Mouse (Mus musculus): ENCODE measurements around the gene Cfap44. TPM values are rescaled to one million over a fixed set of nuclear protein-coding genes. Genes with fewer than 3 reads are reported as not detected.

Gene Cfap44
- not detected in 2 replicates for total RNA-seq (2023)

DNA sequence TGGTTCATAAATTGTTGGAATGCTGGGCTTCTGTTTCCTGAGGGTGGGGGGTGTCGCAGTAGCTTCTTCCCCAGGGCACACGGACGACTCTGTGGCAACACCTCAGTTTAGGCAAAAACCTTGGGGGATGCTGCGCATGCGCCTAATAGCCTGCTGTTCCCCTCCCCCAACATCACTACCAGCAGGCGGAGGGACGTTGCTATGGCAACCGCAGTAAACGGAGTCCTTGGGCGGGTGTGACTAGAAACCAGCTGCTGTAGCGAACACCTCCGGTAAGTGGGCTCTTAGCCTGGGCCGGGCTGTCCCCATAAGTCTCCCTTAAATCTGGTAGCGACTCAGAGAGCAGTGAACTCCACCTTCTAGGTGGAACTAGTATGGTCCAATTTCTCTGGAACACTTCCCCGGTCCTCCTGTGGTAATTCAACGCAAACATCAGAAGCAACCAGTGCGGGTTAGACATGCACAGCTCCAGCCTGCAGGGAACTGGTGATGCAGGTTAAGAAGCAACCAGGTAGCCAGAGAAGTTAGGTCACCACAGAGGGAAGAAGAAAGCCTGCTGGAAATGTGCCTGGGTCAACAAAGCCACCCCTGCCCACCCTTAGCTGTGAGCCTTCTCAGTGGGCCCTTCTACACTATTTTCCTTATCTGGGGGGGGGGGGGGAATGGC lies at the start of gene Cfap44:
TSS of gene Cfap44 (plus strand) at position 220 of the 667 bp plus-strand sequence.

DNA sequence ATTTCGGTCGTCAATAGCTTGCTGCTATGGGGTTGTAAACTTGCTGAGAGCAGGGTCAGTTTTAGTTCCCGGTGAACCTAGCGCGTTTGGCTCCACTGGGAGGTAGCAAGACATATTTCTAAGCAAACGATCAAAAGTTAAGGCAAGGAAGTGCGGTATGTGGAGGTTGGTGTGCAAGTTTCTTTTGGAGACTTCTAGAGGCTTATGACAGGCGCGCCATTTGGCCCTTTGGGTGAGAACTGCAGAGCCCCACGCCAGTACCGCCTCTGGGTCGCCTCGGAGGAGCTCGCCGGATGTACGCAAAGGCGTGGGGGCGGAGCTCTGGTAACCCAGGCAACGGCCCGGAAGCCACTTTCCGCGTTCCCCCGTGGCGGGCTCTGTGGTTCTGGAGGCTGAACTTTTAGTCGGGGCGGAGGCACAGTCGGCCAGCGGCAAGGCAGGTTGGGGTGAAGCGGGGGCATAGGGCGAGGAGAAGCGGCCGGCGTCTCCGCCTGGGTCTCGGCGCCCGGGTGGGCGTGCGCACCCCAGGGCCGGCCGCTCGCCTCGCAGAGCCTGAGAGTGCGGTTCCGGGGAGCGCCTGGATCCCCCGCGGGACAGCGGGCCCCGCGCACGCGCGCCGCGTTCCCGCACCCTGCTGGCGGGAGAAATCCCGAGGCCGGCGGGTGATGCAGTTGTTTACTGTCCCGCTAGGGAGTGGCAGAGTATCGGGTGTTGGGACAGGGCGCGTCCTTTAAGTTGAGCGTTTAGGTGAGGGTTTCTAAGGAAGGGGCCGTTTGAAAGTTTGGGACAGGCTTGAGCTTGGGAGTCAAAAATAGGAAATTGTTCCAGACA lies 47.3 kb upstream of the Cfap44 start, which contains the start of gene Spice1:
TSS of gene Spice1 (plus strand) at position 51 of the 831 bp plus-strand sequence.

Other genes starting within 250 kb of the Cfap44 start
- 19.2 and 23.1 TPM in 2 replicates for gene Usf3, start 221.6 kb upstream of the Cfap44 start, total RNA-seq (2023)
- gene Sidt1, start 61.6 kb upstream of the Cfap44 start, total RNA-seq (2023): not detected in 2 replicates
- 6.1 and 8.1 TPM in 2 replicates for gene Spice1, start 47.7 kb upstream of the Cfap44 start, total RNA-seq (2023)
- gene Boc, start 164.1 kb downstream of the Cfap44 start, total RNA-seq (2023): 0.13 and 0.25 TPM in 2 replicates